Mouse (Mus musculus) kidney, adult 18-20 months (tissue): ENCODE data around the gene Espn.

Experiments
- DNase-seq: peaks from one replicate; pipeline ENCODE4 v3.0.0; 2021

Gene Espn

DNA sequence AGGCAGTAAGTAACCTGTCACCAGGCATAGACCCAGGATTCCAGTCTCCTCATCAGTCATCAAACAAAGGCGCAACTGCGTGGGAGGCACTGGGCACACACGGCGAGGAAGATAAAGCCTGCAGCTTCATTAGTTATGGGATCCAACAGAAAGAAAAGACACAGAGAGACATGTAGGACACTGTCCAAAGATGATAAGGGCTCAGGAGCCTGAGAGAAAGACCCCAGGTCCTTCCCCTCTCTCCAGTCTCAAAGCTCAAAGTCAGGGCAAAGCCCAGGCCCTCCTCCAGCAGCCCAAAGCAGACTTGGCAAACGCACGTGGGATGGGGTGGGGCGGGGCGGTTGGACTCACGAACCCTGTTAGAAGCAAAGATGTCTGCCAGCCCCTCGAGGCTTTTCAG, 6.7 kb downstream of the Espn start:
- no peak for DNase-seq

DNA sequence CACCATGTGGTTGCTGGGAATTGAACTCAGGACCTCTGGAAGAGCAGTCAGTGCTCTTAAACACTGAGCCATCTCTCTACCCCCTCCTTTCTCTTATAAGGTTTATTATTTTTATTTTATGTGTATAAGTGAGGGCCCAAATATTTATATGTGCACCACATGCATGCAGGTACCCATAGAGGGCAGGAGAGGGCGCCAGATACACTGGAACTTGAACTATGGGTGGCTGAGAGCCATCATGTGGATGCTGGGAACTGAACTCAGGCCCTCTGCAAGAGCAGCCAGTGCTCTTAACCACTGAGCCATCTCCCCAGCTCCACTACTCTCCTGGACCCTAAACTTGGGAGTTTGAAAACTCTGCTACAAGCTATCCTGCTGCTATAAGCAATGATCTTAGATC, 8.5 kb downstream of the Espn start:
- no peak for DNase-seq

DNA sequence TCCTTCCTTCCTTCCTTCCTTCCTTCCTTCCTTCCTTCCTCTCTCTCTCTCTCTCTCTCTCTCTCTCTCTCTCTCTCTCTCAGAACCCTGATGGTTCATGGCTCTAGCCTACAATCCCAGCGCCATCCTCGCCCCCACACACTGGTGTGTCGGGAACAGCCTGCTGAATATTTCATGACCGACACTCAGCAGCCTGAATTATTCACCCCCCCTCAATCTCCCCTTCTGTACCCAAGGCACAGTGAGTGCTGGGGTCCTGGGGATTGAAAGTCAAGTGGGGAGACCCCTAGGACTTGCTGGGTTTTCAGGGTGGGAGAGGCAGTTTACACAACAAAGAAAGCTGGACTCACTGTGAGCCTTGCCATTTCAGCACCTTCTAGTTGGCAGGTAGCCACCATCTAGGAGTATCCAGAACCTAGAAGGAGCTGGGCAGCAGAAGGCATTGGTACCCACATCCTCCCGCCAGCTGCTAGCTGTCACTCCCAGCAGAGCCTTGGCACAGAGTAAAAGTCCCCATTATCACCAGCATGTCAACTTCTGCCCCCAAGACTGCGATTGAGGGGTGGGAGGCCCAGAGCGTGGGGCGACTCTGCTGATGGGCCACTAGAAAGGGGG, 10.5 kb downstream of the Espn start:
- DNase-seq: no peak

DNA sequence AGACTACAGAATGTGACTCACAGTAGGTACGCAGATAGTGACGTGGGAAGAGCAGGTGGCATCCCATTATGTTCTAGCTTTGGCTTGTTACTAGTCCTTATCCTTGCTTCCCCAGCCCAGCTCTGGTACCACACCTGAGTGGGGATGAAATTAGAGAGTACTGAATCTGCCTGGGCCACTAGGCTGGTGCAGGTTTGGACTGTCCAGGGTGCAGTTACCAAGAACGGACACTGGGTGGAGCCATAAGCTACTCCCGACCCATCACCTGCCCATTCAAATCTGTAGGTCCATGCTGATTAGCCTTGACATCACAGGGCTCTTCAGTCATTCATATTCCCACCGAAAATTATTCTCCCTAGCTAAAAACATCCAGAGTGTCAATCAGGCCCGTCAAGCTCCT, 11.7 kb downstream of the Espn start:
- peak; percentile 72 for DNase-seq

DNA sequence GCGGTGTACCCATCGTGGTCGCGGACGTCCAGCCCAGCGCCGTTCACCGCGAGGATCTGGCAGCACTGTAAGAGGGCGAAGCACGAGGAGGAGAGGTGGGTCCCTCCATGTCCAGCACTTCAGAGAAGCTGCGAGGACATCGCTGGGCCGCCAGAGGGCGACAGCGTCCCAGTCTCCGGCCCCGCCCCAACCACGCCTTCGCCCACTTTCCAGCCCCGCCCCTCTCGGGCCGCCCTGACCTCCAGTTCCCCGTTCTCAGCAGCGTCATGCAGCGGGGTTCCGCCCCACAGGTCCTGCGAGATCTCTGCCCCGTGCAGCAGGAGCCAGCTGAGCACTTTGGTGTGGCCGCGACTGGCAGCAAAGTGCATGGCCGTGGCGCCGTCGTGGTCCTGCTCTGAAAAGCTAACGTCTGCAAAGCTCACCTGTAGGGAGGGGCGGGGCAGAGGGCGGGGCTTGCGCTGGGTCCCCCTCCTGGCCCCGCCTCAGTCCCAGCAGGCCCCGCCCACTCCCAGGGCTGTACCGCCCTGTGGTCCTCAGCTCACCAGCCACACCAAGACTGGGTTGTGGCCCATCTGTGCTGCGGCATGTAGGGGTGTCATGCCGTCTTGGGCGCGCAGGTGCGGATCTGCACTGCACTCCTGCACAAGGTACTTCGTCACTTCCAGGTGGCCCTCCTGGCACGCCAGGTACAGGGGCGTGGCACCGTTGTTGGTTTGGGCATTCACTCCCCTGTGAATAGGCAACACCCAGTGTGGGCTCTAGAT, 13.5 kb downstream of the Espn start:
- DNase-seq: peak; percentile 91

DNA sequence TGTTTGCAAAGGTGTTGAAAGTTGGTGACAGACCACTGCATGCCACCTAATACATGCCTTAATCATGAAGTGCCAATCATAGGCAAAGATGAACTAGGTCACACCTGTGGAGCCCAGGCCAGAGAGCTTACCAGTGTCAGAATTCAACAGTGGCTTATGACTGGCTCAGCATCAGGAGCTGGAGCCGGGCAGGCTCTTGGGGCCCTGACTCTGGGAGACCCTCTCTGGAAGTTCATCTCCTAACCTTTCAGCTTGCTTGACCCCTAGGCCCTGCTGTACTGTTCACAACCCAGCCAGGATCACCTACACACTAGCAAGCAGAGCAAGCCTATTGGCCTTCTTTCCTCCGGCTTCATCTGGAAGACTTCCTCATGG, 15.3 kb downstream of the Espn start:
- DNase-seq: no peak

DNA sequence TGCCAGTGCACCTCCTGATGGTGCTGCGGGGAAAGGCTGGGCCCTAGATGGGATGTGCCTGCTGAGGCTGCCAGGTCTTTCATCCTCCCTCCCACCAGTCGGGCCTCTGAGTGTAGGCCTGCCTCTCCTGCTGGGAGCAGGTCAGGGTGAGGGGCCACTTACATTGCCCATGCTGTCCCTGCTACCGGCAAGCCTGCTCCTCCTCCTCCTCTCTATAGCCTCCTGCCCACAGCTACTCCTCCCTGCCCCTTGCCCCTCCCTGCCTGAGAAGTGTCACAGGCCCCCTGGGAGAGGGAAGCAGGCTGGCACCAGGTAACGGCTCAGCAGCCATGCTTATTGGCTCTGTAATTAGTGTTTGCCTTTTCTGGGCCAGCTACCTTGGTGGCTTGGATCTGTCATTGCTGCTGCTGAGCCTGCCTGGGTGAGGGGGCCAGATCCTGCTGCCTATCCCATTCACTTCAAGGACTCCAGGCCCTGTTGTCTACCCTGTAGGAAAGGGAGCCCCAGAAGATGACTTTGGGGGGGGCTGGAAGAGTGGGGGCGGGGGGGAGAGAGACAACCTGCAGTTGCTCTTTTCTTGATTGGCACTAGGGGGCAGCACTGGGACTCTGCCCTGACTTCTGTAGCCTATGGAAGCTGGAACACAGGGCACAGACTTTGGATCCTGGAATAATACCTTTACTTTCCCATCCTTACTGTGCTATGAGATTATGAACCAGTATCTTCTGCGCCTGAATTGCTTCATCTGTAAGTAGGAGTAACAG, 15.9 kb downstream of the Espn start:
- DNase-seq: no peak

DNA sequence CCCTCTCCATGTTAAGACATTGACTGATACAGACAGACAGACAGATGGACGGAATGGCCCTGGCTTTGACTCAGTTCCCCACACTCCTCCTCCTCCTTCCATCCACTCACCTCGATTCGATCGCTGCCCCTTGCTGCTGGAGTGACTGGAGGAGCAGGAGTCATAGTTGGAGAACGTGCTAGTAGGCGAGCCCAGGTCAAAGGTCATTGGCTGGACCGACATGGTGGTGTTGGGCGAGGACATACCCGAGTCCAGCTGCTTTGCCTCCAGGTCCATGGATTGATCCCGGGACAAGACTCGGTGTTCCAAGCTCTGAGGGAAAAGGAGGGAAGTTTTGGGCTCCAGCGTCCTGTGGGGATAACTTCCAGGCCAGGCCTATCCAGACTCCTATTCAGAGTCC, 16.8 kb downstream of the Espn start:
- no peak for DNase-seq

DNA sequence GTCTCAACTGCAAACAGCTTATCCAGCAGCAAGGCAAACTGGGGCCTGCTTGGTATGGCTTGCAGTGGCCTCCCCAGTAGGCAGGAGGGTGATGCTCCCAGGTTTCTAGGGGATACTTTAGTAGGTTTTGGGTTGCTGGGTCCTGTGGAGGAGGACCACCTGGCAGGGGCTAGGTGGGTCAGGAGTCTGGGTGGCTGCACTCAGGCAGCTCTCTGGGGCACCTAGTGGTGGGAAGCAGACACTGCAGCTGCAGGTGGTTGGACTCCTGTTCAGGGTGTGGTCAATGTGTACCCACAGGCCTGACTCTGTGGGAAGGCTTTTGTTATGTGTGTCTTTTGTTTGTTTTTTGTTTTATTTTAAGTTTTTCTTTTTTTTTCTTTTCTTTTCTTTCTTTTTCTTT, 17.7 kb downstream of the Espn start:
- peak; percentile 74 for DNase-seq

DNA sequence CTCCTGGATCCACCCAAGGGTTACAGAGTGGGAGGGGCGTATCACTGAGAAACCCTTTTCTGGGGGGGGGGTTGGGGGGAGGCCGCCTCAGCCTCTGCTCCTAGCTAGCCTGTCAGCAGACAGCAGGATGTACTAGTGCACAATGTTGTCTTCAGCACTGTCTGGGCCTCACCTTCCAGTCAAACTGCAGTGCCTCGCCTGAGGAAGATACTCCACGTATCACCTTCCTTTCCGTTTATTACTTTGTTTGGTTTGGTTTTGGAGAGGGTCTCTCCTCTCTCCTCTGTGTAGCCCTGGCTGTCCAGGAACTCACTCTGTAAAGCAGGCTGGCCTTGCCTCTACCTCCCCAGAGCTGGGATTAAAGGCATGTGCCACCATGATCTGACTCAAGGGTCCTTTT, 19.0 kb downstream of the Espn start:
- no peak for DNase-seq

DNA sequence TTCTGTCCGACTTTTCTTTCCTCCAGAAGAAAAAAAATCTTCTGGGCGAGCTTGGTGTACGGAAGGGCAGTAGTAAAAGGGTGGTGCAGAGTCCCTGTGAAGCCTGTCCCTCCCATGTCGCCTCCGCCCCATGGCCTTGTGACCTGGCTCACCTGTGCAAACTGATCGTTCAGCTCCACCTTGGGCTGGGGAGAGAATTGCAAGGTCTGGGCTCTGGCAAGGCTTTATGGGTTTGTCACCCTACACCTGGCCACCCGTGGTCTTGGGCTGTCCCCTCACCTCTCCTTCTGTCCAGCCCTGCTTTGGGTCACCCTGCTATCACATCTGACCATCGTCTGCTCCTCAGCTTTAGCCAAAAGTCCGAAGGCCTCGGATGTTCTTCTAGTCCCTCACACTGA, 19.4 kb downstream of the Espn start:
- no peak for DNase-seq

DNA sequence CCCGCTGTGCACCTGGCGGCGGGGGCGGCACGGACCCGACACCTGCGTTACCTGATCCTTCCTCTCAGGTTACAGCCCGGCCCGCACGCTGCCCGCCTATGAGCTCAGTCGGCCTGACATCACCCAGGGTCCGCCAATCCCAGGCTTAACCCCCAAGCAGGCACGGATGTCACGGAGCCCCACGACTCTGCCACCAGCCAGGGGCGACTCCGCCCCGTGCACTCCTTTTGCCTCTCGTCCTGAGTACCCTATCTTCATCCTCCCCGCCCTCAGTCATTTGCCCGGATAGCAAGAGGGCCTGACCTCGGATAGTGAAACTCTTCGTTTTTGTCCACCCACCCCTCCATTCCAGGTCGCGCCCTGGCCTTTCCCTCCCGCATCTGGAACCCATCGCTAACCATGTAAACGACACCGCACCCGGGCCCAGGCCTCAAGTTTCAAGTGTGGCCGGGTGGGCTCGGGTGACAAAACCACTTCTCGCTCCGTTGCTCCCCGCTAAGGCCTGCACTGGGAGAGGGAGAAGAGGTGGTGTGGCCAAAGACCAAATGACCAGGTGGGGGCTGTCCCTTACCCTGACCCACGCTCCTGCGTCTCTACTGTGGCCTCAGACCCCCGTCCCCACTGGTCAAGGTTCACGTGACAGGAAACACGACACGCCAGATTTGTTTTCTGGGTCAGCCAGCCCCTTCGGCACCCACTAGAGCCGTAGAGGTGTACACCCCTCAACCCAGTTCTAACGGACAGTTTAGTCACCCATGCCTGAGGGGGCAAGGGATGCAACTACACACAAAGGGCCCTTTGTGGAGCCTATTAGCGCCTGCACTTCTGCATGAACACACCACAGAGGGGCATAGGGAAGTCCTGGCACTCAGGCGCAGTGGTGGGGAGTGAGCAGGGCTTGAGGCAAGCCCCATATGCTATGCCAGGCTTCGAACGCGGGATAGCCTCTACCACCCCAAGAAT, 20.1 kb downstream of the Espn start:
- no peak for DNase-seq

DNA sequence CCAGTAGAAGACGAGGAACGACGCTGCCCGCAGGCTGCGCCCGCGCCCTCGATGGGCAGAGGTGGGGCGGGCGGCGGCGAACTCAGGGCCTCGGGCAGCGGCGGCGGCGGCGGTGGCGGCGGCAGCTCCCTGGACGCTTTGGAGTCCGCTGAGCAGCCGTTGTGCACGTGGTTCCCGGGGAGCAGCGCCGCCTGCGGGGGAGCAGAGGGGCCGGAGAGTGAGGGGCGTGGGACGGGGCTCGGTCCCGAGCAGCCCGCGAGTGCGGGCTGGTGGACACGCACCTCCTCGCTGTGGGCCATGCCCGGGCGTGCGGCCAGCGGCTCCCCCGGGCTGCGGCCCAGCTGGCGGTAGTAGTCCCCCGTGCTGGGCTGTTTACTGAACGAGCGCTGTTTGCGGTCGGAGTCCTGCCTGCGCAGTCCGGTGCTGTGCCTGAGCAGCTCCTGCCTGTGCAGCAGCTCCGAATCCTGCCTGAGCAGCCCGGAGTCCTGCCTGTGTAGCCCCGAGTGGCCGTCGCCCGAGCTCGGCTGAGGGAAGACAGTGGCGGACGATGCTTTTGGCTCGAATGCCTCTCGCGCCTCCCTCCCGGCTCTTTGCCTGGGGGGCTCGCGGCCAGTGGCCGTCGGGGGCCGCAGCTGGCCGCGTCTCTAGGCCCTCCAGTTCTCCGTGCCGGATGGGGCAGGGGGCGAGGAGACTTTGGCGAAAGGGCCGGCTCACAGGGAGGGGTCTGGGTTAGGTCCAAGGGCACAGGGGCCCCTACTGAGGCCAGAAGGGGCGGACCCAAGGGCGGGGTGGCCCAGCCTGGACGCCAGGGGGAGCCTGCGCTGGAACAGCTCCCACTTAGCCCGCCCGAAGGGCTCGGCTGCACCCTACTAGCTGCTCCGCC, 21.2 kb downstream of the Espn start:
- peak; percentile 81 for DNase-seq

DNA sequence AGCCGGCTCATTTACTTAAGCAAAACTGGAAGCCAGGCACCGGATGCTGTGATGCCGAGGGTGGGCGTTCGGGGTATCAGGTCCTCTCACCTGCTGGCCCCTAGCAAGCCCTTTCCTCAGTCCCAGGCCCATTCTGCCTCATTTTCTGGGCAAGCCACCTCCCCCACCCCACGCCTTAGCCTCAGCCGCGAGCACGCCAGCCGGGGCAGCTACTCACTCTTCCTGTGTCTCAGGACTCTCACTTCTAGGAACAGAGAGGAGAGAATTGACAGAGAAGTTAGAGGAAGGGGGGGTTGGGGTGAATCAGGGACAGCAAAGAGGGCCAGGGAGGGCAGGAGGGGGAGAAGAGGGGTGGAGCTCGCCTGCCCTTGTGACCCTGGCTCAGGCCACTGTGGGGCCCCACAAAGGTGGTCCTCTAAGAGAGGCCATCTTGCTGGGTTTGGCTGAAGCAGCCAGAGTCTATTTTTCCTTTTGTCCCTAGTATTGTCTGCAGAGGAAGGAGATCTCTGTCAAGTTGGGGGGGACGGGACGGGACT, 22.7 kb downstream of the Espn start:
- no peak for DNase-seq

DNA sequence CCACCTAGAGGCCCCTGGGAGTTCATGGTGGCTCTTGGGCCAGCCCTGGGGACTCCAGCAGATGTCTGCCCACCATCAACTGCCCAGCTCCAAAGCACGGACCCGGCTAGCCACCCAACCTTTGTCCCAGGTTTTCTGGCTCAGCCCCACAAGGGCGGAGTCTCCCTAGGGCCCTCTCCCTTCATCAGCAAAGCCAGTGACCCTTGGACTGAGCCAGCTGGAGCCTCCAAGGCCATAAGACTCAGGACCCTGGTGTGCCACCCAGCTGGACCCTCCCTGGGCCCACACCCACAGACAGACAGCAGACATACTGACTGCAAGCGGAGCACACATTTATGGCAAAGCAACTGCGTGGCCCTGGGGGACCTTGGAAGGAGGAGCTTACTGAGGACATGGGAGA, 23.4 kb downstream of the Espn start:
- peak; percentile 83 for DNase-seq

DNA sequence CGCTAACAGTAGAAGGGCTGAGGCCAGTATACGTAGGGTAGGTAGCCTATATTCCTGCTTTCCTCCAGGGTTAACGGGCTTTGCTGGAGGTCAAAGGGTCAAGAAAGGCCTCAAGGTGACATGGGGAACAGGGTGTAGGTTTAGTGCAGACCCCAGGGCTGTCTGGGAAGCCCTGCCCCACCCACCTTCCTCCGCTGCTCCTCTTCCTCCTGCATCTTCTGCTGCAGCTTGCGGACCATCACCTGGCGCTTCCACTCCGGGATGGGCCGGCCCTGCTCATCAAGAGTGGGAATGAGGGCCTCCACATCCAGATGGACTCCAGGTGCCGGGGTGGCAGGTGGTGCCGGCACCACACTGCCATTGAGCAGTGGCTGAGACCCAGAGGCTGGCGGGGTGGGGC, 24.3 kb downstream of the Espn start:
- no peak for DNase-seq

DNA sequence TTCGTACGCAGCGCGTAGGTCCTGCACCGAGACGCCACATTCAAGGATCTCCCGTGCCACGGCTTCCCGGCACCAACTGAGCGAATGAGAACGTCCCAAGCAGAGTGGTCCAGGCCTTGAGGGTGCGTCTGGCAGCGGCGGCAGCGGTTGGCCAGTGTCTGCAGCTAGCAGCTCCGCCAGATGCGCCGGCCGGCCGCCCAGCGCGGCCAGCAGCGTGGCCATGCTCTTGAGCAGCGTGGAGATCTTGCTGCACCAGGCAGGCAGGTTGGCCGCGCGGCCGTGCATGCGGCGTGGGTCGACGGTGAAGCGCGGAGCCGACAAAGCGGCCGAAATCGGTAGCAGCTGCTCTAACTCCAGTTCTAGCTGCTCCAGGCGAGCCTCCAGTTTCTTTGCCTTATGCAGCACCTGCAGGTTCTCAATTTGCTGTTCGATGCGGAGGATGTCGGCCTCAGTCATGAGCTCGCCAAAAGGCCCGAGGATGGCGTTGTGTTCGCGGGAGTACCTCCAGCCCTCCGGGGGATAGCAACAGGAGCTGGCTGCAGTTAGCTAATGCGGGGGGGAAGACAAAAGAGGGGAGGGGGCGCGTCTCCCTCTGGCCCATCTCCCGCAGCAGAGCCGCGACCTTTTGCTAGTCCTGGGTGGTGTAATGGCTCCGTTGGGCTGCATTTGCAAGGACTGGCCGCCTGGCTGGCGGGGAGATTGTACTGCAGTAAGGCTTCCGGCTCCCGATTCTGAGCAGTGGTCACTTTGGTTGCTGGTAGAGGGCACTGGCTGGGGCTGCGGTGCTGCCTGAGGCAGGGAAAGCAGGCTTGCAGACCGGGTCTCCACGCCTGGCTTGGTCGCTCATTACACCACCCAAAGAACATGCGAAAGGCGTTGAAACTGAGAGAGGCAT, 25.9 kb downstream of the Espn start:
- no peak for DNase-seq

DNA sequence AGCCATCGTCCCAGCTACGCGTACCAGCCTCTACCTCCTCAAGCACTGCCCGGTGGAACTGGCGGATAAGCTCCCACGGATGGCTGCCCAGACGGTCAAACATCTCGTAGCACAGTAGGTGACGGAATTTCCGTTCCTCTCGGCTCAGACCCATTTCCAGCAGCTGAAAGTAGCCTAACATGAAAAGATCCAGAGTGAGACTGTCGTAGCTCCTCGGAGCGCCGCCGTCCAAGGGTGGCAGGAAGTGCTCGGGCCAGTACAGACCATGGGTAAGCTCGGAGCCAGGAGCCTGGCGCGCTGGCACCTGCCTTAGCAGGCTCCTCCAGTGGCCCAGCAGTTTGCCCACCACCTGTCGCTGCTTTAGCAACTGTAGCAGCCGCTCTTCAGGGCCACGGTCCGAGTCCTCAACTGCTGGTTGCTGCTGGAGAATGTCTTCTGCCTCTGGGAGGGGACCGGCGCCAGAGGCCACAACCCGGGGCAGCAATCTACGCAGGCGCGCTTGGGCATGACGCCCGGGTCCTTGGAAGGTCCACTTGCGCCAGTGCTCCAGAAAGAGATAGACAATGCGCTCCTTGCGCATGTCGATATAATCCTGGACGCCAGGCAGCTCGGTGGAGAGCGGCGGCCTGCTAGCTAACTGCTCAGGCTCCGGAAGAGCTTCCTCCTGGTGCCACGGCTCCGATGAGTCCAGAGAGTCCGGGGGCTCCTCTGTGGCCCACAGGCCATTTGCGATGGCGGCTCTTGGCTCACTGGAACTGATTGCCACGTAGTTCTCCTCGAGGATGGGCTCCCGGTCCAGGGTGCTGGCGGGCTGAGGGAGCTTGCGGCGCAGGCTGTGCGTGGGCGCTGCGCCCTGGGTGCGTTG, 26.8 kb downstream of the Espn start:
- DNase-seq: no peak

DNA sequence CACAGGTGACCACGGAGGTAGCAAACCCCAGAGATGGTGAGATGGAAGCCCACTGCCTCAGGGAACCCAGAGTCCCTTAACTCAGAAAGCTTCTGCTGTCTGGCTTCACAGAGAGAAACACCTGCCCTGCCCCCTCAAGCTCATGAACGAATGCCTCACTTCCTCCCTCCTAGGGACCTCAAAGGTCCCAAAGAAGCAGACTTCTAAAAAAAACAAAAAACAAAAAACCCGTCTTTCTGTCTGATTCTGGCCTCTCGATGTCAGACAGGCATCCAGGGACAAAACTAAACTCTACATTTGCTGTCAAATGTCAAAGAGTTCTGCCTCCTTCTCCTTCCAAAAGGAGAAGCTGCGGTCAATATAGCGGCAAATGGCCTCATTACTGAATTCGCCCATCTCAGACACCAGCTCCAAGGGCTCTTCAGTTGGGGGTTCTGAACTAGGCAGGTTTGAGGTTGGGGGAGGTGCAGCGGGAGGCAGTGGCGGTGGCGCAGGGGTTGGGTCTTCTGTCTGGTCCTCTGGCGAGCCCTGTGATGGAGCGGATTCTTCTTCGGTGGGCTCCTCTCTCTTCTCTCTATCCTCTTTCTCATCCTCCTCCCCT, 27.7 kb downstream of the Espn start:
- DNase-seq: no peak
